In the genomic region with DNA sequence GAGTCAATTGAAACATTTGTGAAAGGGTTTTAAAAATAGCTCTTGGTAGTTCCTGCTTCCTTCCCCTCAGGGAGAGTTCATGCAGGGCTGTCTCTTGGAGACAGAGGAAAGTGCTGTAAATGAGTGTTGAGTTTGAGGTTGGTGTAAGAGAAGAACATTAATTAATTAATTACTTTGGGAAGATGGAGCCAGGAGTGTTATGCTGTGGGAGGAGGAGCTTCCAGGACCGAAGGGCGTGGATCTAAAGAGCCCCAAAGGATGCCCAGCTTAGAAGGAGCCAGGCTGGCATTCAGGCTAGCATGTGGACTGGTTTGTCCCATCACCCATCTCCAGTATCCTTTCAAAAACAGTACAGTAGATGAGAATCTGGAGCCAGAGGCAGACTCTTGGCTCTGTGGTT, we compare ENCODE assay signal across 9 mouse cellular contexts. TPM values are rescaled to one million over a fixed set of nuclear protein-coding genes. Genes with fewer than 3 reads are reported as not detected.
A peak's percentile ranks its signal among the peaks of the same experiment; 100 is the strongest.
DNase-seq lines count a peak whose midpoint lies in the region; ATAC-seq and TF ChIP-seq lines count a peak whose summit lies in the region.
"Not testable (repeated sequence)": the region's sequence is repeated elsewhere in the genome, so short reads cannot be mapped to it uniquely, and the experiment has no call there.
"Had no signal": no experiment of that assay in that cellular context is flagged by ENCODE, and none has a peak within 500 bp of the region (broad histone marks: within the 10 kb centered on the region; RNA-seq: fewer than 3 reads in every experiment).

No protein-coding gene starts in this region.

- not testable (repeated sequence) for H3K9ac ChIP-seq in forebrain, embryonic 11.5 days (ENCODE audit: low read length); heart, embryonic 15.5 days; hindbrain, postnatal 0 days (replicated peaks; ENCODE audit: low read length); limb, embryonic 12.5 days (replicated peaks); lung, embryonic 15.5 days; midbrain, embryonic 15.5 days; stomach, embryonic 14.5 days (replicated peaks; ENCODE audit: low read depth, low read length)

- not testable (repeated sequence) for H3K4me1 ChIP-seq in G1E (ENCODE audit: insufficient read depth, low read depth, low read length); forebrain, embryonic 11.5 days (replicated peaks; ENCODE audit: control insufficient read depth, insufficient read depth, low read length); heart, embryonic 15.5 days (replicated peaks); hindbrain, postnatal 0 days (ENCODE audit: insufficient read depth, low read length); limb, embryonic 12.5 days (replicated peaks); lung, embryonic 15.5 days; midbrain, embryonic 15.5 days; stomach, embryonic 14.5 days (ENCODE audit: control insufficient read depth, insufficient read depth, low read length)

- peak; percentile 40; the same call in 1 of the 2 replicates for ATAC-seq in G1E (ENCODE audit: extremely low read depth, insufficient number of reproducible peaks, low FRiP score, poor library complexity, severe bottlenecking)
- ATAC-seq in forebrain, embryonic 11.5 days (replicated peaks; ENCODE audit: low FRiP score): peak; percentile 65
- ATAC-seq in heart, embryonic 15.5 days (replicated peaks; ENCODE audit: insufficient number of reproducible peaks, insufficient read depth, low FRiP score, low read depth): peak; percentile 60
- ATAC-seq in hindbrain, postnatal 0 days: peak; percentile 53; the same call in 1 of the 2 replicates
- ATAC-seq in limb, embryonic 12.5 days (ENCODE audit: insufficient number of reproducible peaks, insufficient read depth, low FRiP score, low TSS enrichment, low read depth): peak; percentile 85
- peak; percentile 72; the same call in 1 of the 2 replicates for ATAC-seq in lung, embryonic 15.5 days (ENCODE audit: borderline replicate concordance, extremely low read depth, low FRiP score, low TSS enrichment)
- ATAC-seq in midbrain, embryonic 15.5 days (replicated peaks): peak; percentile 20; the same call in 1 of the 2 replicates
- ATAC-seq in stomach, embryonic 14.5 days (ENCODE audit: insufficient number of reproducible peaks, insufficient read depth, low FRiP score, low read depth): peak; percentile 74; the same call in 1 of the 2 replicates

- not testable (repeated sequence) for TF ChIP-seq CTCF in G1E (IDR thresholded peaks at IDR 0.05; ENCODE audit: low read depth, low read length); hindbrain, postnatal 0 days (IDR thresholded peaks at IDR 0.05; ENCODE audit: low read depth)

- not testable (repeated sequence) for H3K36me3 ChIP-seq in G1E (replicated peaks); forebrain, embryonic 11.5 days (ENCODE audit: control insufficient read depth, insufficient read depth, low read length); heart, embryonic 15.5 days; hindbrain, postnatal 0 days (ENCODE audit: insufficient read depth, low read length); limb, embryonic 12.5 days; lung, embryonic 15.5 days; midbrain, embryonic 15.5 days (replicated peaks); stomach, embryonic 14.5 days (ENCODE audit: control insufficient read depth, insufficient read depth, low read length)

- H3K27ac ChIP-seq in forebrain, embryonic 11.5 days (ENCODE audit: low read depth, low read length); heart, embryonic 15.5 days; hindbrain, postnatal 0 days; limb, embryonic 12.5 days; lung, embryonic 15.5 days; midbrain, embryonic 15.5 days; stomach, embryonic 14.5 days (ENCODE audit: low read length): not testable (repeated sequence)

- not testable (repeated sequence) for H3K27me3 ChIP-seq in G1E (ENCODE audit: insufficient read depth, low read length); forebrain, embryonic 11.5 days (ENCODE audit: control insufficient read depth, insufficient read depth, low read length); heart, embryonic 15.5 days; hindbrain, postnatal 0 days (ENCODE audit: insufficient read depth, low read length); limb, embryonic 12.5 days; lung, embryonic 15.5 days; midbrain, embryonic 15.5 days (replicated peaks); stomach, embryonic 14.5 days (ENCODE audit: control insufficient read depth, insufficient read depth, low read length)

- H3K9me3 ChIP-seq in G1E (replicated peaks); forebrain, embryonic 11.5 days (ENCODE audit: control insufficient read depth, low read length); heart, embryonic 15.5 days (replicated peaks); hindbrain, postnatal 0 days (ENCODE audit: low read length); limb, embryonic 12.5 days; lung, embryonic 15.5 days; midbrain, embryonic 15.5 days; stomach, embryonic 14.5 days (ENCODE audit: control insufficient read depth, low read depth, low read length): not testable (repeated sequence)

- not testable (repeated sequence) for H3K4me2 ChIP-seq in forebrain, embryonic 11.5 days (ENCODE audit: low read depth, low read length, severe bottlenecking); heart, embryonic 15.5 days; hindbrain, postnatal 0 days (ENCODE audit: low read depth, low read length); limb, embryonic 12.5 days; lung, embryonic 15.5 days; midbrain, embryonic 15.5 days; stomach, embryonic 14.5 days (replicated peaks; ENCODE audit: low read depth, low read length)

- DNase-seq in G1E (ENCODE audit: low spot score); forebrain, embryonic 11.5 days (ENCODE audit: low spot score); hindbrain, postnatal 0 days (ENCODE audit: low spot score): not testable (repeated sequence)

- no CpG with 5 or more reads among the region's 2 CpGs for WGBS in forebrain, embryonic 11.5 days
- WGBS in heart, embryonic 15.5 days: no CpG with 5 or more reads among the region's 2 CpGs
- WGBS in hindbrain, postnatal 0 days: no CpG with 5 or more reads among the region's 2 CpGs
- no CpG with 5 or more reads among the region's 2 CpGs for whole genome bisulfite sequencing in limb, embryonic 12.5 days
- WGBS in lung, embryonic 15.5 days: no CpG with 5 or more reads among the region's 2 CpGs
- no CpG with 5 or more reads among the region's 2 CpGs for WGBS in midbrain, embryonic 15.5 days
- no CpG with 5 or more reads among the region's 2 CpGs for WGBS in stomach, embryonic 14.5 days

- not testable (repeated sequence) for H3K4me3 ChIP-seq in G1E (ENCODE audit: low read depth, low read length); forebrain, embryonic 11.5 days (ENCODE audit: low read depth, low read length); heart, embryonic 15.5 days; hindbrain, postnatal 0 days (ENCODE audit: low read length); limb, embryonic 12.5 days (replicated peaks); lung, embryonic 15.5 days; midbrain, embryonic 15.5 days; stomach, embryonic 14.5 days (ENCODE audit: low read depth, low read length)

RNA-seq across cellular contexts. Expression of gene Slc16a14, which starts 58.3 kb away (rescaled TPM):
- 0.44 TPM in 1 of 2 replicates, not detected in the other for total RNA-seq in G1E (2014; fragmentation: Nextera tagmentation)
- total RNA-seq in G1E (2017): 0.11 and 0.12 TPM in 2 replicates
- polyA plus RNA-seq in G1E (2012): 0.01 and 0.02 TPM in 2 replicates
- polyA plus RNA-seq in forebrain, embryonic 11.5 days (2014; fragmentation: Nextera tagmentation; extraction: Ambion mirVana): 3.0 and 4.5 TPM in 2 replicates
- polyA plus RNA-seq in heart, embryonic 15.5 days (2015; fragmentation: Nextera tagmentation; extraction: Ambion mirVana): 0.05 and 0.14 TPM in 2 replicates
- 15.7 and 20.3 TPM in 2 replicates for total RNA-seq in hindbrain, postnatal 0 days (2014; rRNA removed)
- 14.5 and 16.2 TPM in 2 replicates for polyA plus RNA-seq in hindbrain, postnatal 0 days (2015; fragmentation: Nextera tagmentation; extraction: Ambion mirVana)
- polyA plus RNA-seq in limb, embryonic 12.5 days (2016; fragmentation: Nextera tagmentation; extraction: Ambion mirVana): 0.19 and 0.23 TPM in 2 replicates
- polyA plus RNA-seq in lung, embryonic 15.5 days (2015; fragmentation: Nextera tagmentation; extraction: Ambion mirVana): 0.06 and 0.30 TPM in 2 replicates
- polyA plus RNA-seq in midbrain, embryonic 15.5 days (2015; fragmentation: Nextera tagmentation; extraction: Ambion mirVana): 21.5 and 25.1 TPM in 2 replicates
- polyA plus RNA-seq in stomach, embryonic 14.5 days (2014; fragmentation: Nextera tagmentation; extraction: Ambion mirVana): 0.20 and 0.42 TPM in 2 replicates
- total RNA-seq: gastrocnemius, postnatal 10 days had no signal

Comparison
In these comparisons a context has a peak if more than half of its experiments do, and no peak if none do; other contexts are left out.
1. ATAC-seq: peak in every context shown above with its lines; median percentile 85 in limb, embryonic 12.5 days; 74 in stomach, embryonic 14.5 days; 72 in lung, embryonic 15.5 days; 65 in forebrain, embryonic 11.5 days; 60 in heart, embryonic 15.5 days; 53 in hindbrain, postnatal 0 days; 40 in G1E; 20 in midbrain, embryonic 15.5 days.